Mouse (Mus musculus) lung, postnatal 0 days (tissue): Measurements from ENCODE around the gene Palld.

Source experiments
- CTCF ChIP-seq: IDR thresholded peaks from 2 replicates; pipeline ENCODE4 v1.5.1; 2016; ENCODE audit warnings: antibody characterized with exemption, mild to moderate bottlenecking
- EP300 ChIP-seq: IDR thresholded peaks from 2 replicates; pipeline ENCODE4 v1.6.1; 2016; ENCODE audit warnings: antibody characterized with exemption, mild to moderate bottlenecking, control low read depth

DNA sequence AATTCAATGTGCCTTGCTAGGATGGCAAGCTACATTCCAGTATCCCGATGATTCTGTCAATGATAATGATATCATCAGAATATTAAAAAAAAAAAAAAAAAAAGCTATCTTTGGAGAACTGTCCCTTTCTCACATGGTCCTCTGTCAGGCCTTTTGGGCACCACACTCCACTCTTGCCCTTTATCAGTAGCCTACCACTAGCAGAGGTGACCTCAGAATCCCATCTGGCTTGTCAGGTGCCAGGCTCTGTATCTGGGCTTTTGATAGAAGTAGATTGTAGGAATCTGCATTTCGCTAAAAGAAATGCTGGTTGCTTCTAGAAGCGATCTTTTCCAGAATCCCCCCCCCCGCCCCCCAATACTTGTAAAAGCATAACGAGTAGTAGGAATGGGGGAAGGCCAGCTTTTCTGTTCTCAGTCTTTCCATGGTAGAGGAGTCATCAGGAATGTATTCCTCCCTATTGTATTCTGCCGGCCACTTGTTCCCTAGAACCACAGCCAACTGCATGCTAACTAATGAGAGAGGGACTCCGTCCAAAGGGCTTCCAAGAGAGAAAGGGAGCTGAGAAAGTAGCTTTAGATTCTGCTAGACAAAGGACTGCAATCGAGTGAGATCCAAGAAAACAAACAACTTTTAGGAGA lies 143.7 kb downstream of the Palld start:
- no peak for TF ChIP-seq CTCF
- TF ChIP-seq EP300 = no peak
